Mouse (Mus musculus) G1E (cell line): ENCODE measurements around the gene Nr2c2ap.

Source experiments
- CTCF ChIP-seq: IDR thresholded peaks from 2 replicates; pipeline ENCODE4 v1.5.1; 2012; ENCODE audit warnings: low read depth, low read length, inconsistent platforms, mixed read lengths
- GATA1 ChIP-seq: IDR thresholded peaks from 2 replicates; pipeline ENCODE4 v1.6.1; 2012; ENCODE audit warnings: borderline replicate concordance, low read length, inconsistent platforms, mixed read lengths
- POLR2AphosphoS5 ChIP-seq: IDR thresholded peaks from 2 replicates; pipeline ENCODE4 v1.6.1; 2012; ENCODE audit warnings: low read depth, low read length, inconsistent platforms; ENCODE audit not compliant: insufficient replicate concordance

GRCm38 (mm10) chr8:70086151-70086550, 45.0 kb upstream of the Nr2c2ap start:
- TF ChIP-seq CTCF (no peak), POLR2AphosphoS5 (no peak), GATA1 (no peak)
